Mouse (Mus musculus) left cerebral cortex, postnatal 25 days (tissue): ENCODE data around the gene Prdm10. TPM values are rescaled to one million over a fixed set of nuclear protein-coding genes. Genes with fewer than 3 reads are reported as not detected.
A peak's percentile ranks its signal among the peaks of the same experiment; 100 is the strongest.

Experiments
- DNase-seq, 2 experiments: peaks; one replicate each; pipeline ENCODE4 v3.0.0; 2022; ENCODE audit warnings: low spot score in 2 of 2, mixed read lengths in 1 of 2
- intact Hi-C: fragments of 180-260 bp; cut with DNase I; formaldehyde crosslinking; loops from one replicate; pipeline ENCODE4 v1.15.1; 2025
- total RNA-seq, 2 experiments: library from RNA; stranded (reverse); gene quantifications; 2 replicates each; pipeline ENCODE4 v1.2.3; 2021

Prdm10 gene
- total RNA-seq, 2 experiments from 2014 or later = 21.1 to 21.4 TPM

GRCm38 (mm10) chr9:31298751-31299150, 18.4 kb downstream of the Prdm10 start:
- intact Hi-C loops = loop anchor here (5.0 kb wide), 1 partner anchor 34 kb away; no protein-coding TSS in a partner anchor
- no peak for DNase-seq

- DNase-seq = no peak
- intact Hi-C loops = no loop called here
These were observed 20.2 kb downstream of the Prdm10 start for GRCm38 (mm10) chr9:31300525-31300924.

GRCm38 (mm10) chr9:31301107-31301506, 20.8 kb downstream of the Prdm10 start:
- no peak for DNase-seq
- intact Hi-C loops = no loop called here

- no peak for DNase-seq
- intact Hi-C loops = no loop called here
These were observed 21.4 kb downstream of the Prdm10 start for GRCm38 (mm10) chr9:31301526-31302311.

GRCm38 (mm10) chr9:31304358-31304757, 24.0 kb downstream of the Prdm10 start:
- no peak for DNase-seq
- intact Hi-C loops = no loop called here

GRCm38 (mm10) chr9:31305117-31305516, 24.8 kb downstream of the Prdm10 start:
- no peak for DNase-seq
- intact Hi-C loops = no loop called here

GRCm38 (mm10) chr9:31305807-31306206, 25.5 kb downstream of the Prdm10 start:
- intact Hi-C loops = no loop called here
- DNase-seq = no peak

GRCm38 (mm10) chr9:31307232-31307631, 26.9 kb downstream of the Prdm10 start:
- intact Hi-C loops = no loop called here
- DNase-seq = no peak

- no peak for DNase-seq
These were observed 28.7 kb downstream of the Prdm10 start for GRCm38 (mm10) chr9:31309041-31309440.

GRCm38 (mm10) chr9:31310662-31311061, 30.3 kb downstream of the Prdm10 start:
- DNase-seq = no peak
- intact Hi-C loops = no loop called here

More at GRCm38 (mm10) chr9:31309041-31309440, 28.7 kb downstream of the Prdm10 start:
- intact Hi-C loops = no loop called here

GRCm38 (mm10) chr9:31313876-31314275, 33.5 kb downstream of the Prdm10 start:
- no peak for DNase-seq

GRCm38 (mm10) chr9:31315983-31316382, 35.6 kb downstream of the Prdm10 start:
- peak in 1 of 2 experiments; percentile 39 for DNase-seq
- intact Hi-C loops = no loop called here

More at GRCm38 (mm10) chr9:31313876-31314275, 33.5 kb downstream of the Prdm10 start:
- intact Hi-C loops = no loop called here

GRCm38 (mm10) chr9:31318956-31319355, 38.6 kb downstream of the Prdm10 start:
- DNase-seq = no peak
- intact Hi-C loops = no loop called here

- intact Hi-C loops = no loop called here
- no peak for DNase-seq
These were observed 40.4 kb downstream of the Prdm10 start for GRCm38 (mm10) chr9:31320734-31321133.

- DNase-seq = no peak
- intact Hi-C loops = no loop called here
These were observed 41.2 kb downstream of the Prdm10 start for GRCm38 (mm10) chr9:31321526-31321925.

GRCm38 (mm10) chr9:31322090-31322489, 41.8 kb downstream of the Prdm10 start:
- intact Hi-C loops = no loop called here
- DNase-seq = no peak

- intact Hi-C loops = loop anchor here (1.0 to 5.0 kb wide), 3 partner anchors 34 to 155 kb away; partner anchors contain the start of gene Prdm10
These were observed 50.5 kb downstream of the Prdm10 start for GRCm38 (mm10) chr9:31330816-31331215.

GRCm38 (mm10) chr9:31331246-31331645, 50.9 kb downstream of the Prdm10 start:
- DNase-seq = peak; percentile 67 to 95
- intact Hi-C loops = loop anchor here (1.0 to 5.0 kb wide), 3 partner anchors 34 to 155 kb away; partner anchors contain the start of gene Prdm10

More at GRCm38 (mm10) chr9:31330816-31331215, 50.5 kb downstream of the Prdm10 start:
- DNase-seq = no peak

GRCm38 (mm10) chr9:31331906-31332305, 51.6 kb downstream of the Prdm10 start:
- intact Hi-C loops = loop anchor here (1.0 to 5.0 kb wide), 3 partner anchors 35 to 156 kb away; partner anchors contain the start of gene Prdm10
- no peak for DNase-seq

GRCm38 (mm10) chr9:31332826-31333225, 52.5 kb downstream of the Prdm10 start:
- intact Hi-C loops = loop anchor here (5.0 kb wide), 2 partner anchors 36 to 51 kb away; partner anchors contain the start of gene Prdm10
- no peak for DNase-seq

GRCm38 (mm10) chr9:31334991-31335390, 54.7 kb downstream of the Prdm10 start:
- intact Hi-C loops = loop anchor here (5.0 kb wide), 2 partner anchors 38 to 53 kb away; partner anchors contain the start of gene Prdm10
- no peak for DNase-seq
